Mouse (Mus musculus) liver, embryonic 13.5 days (tissue): Measurements from ENCODE around the gene Mtg1. TPM values are rescaled to one million over a fixed set of nuclear protein-coding genes. Genes with fewer than 3 reads are reported as not detected.
A peak's percentile ranks its signal among the peaks of the same experiment; 100 is the strongest.

Source experiments
- ATAC-seq: fragments of 200-750 bp; cut with Nextera tagmentation; 2 replicates; pipeline ENCODE4 v1.8.0; 2017; ENCODE audit warnings: low read depth, mild to moderate bottlenecking, moderate number of reproducible peaks, moderate library complexity
- DNase-seq: peaks from one replicate; pipeline ENCODE4 v3.0.0; 2022
- H3K27ac ChIP-seq: fragments of 300-500 bp; sonication (generic); 2 replicates; pipeline ENCODE4 v1.5.1; 2015; ENCODE audit warnings: moderate library complexity, mild to moderate bottlenecking, inconsistent platforms
- H3K27me3 ChIP-seq: fragments of 300-500 bp; sonication (generic); 2 replicates; pipeline ENCODE4 v1.6.1; 2015; ENCODE audit warnings: mild to moderate bottlenecking, inconsistent platforms
- H3K36me3 ChIP-seq: fragments of 300-500 bp; sonication (generic); 2 replicates; pipeline ENCODE4 v1.6.1; 2015; ENCODE audit warnings: mild to moderate bottlenecking, inconsistent platforms
- H3K4me1 ChIP-seq: fragments of 300-500 bp; sonication (generic); replicated peaks from 2 replicates; pipeline ENCODE4 v1.6.1; 2015; ENCODE audit warnings: inconsistent platforms
- H3K4me2 ChIP-seq: fragments of 300-500 bp; sonication (generic); 2 replicates; pipeline ENCODE4 v1.6.1; 2015; ENCODE audit warnings: inconsistent platforms, mild to moderate bottlenecking, moderate library complexity
- H3K4me3 ChIP-seq: fragments of 300-500 bp; sonication (generic); replicated peaks from 2 replicates; pipeline ENCODE4 v1.5.1; 2015; ENCODE audit warnings: mild to moderate bottlenecking, inconsistent platforms
- H3K9ac ChIP-seq: fragments of 300-500 bp; sonication (generic); 2 replicates; pipeline ENCODE4 v1.6.1; 2015; ENCODE audit warnings: mild to moderate bottlenecking, inconsistent platforms
- H3K9me3 ChIP-seq: fragments of 300-500 bp; sonication (generic); replicated peaks from 2 replicates; pipeline ENCODE4 v1.6.1; 2016; ENCODE audit warnings: inconsistent platforms
- WGBS: fragments of 180-500 bp; shearing (Covaris S2); methylation state at CpG from one replicate; pipeline ENCODE4 v1.1.7; 2015; ENCODE audit not compliant: insufficient replicate concordance; 5-methylcytosine and 5-hydroxymethylcytosine counted together
- polyA plus RNA-seq: library from polyadenylated mRNA; unstranded; fragments of >200 nt; fragmentation: Nextera tagmentation; extraction: Ambion mirVana; gene quantifications from 2 replicates; pipeline ENCODE4 v1.2.1, GENCODE M21; 2015

Gene Mtg1
- polyA plus RNA-seq, result 20.3 and 21.1 TPM in 2 replicates

- ATAC-seq (peak; percentile 97), DNase-seq (peak; percentile 92)
- peak within 1 kb of the TSS; percentile 85 for H3K4me3 ChIP-seq
- peak within 1 kb of the TSS; percentile 78 for H3K27ac ChIP-seq
- H3K27me3 ChIP-seq, result no peaks in the 10 kb centered on the region
- H3K36me3 ChIP-seq, result no peaks in the 10 kb centered on the region
- H3K4me1 ChIP-seq, result peaks cover 9% of the 10 kb centered on the region
- peak within 1 kb of the TSS; percentile 88 for H3K9ac ChIP-seq
- 2% methylated on average over 39 of the region's 39 CpGs for WGBS
- H3K4me2 ChIP-seq, result peak within 1 kb of the TSS; percentile 86
- no peaks in the 10 kb centered on the region for H3K9me3 ChIP-seq
Observed at GRCm38 (mm10) chr7:140137135-140138020, at the start of gene Mtg1. Gene Mtg1, plus strand, starts transcription at chr7:140137564.

GRCm38 (mm10) chr7:140090601-140091000 is 46.8 kb upstream of the Mtg1 start:
- Histone ChIP-seq H3K27me3 (no peaks in the 10 kb centered on the region), H3K36me3 (no peaks in the 10 kb centered on the region), H3K4me3 (no peak overlapping the region), H3K9ac (no peak overlapping the region), H3K4me1 (no peaks in the 10 kb centered on the region; the same call in 1 of the 2 replicates), H3K9me3 (no peaks in the 10 kb centered on the region), H3K27ac (no peak overlapping the region), H3K4me2 (no peak overlapping the region)
- DNase-seq, result no peak
- ATAC-seq, result no peak
- 73% methylated on average over 10 of the region's 10 CpGs for WGBS

GRCm38 (mm10) chr7:140092924-140093528 is 44.3 kb upstream of the Mtg1 start, which contains the start of gene Prap1:
Gene Prap1, plus strand, starts transcription at chr7:140093395.
- Histone ChIP-seq H3K9ac (no peak within 1 kb of the TSS), H3K4me3 (no peak within 1 kb of the TSS), H3K27me3 (no peaks in the 10 kb centered on the region), H3K36me3 (no peaks in the 10 kb centered on the region), H3K27ac (no peak within 1 kb of the TSS), H3K4me1 (no peaks in the 10 kb centered on the region; the same call in 1 of the 2 replicates), H3K4me2 (no peak within 1 kb of the TSS), H3K9me3 (no peaks in the 10 kb centered on the region)
- DNase-seq, result no peak
- WGBS, result 41% methylated on average over 5 of the region's 5 CpGs
- no peak for ATAC-seq

- H3K27ac ChIP-seq, result no peak overlapping the region
- H3K9me3 ChIP-seq, result no peaks in the 10 kb centered on the region
- no peaks in the 10 kb centered on the region for H3K36me3 ChIP-seq
- no peak overlapping the region for H3K4me2 ChIP-seq
- H3K9ac ChIP-seq, result no peak overlapping the region
- H3K4me3 ChIP-seq, result no peak overlapping the region
- 53% methylated on average over 5 of the region's 5 CpGs for WGBS
- DNase-seq (no peak), ATAC-seq (no peak)
- peaks cover 6% of the 10 kb centered on the region for H3K4me1 ChIP-seq
- H3K27me3 ChIP-seq, result no peaks in the 10 kb centered on the region
Observed at GRCm38 (mm10) chr7:140094954-140095353, 42.4 kb upstream of the Mtg1 start.

GRCm38 (mm10) chr7:140095556-140095955 is 41.8 kb upstream of the Mtg1 start:
- H3K27me3 ChIP-seq, result no peaks in the 10 kb centered on the region
- no peak overlapping the region for H3K4me3 ChIP-seq
- H3K36me3 ChIP-seq, result no peaks in the 10 kb centered on the region
- H3K4me1 ChIP-seq, result peaks cover 6% of the 10 kb centered on the region
- ATAC-seq, result no peak
- no peaks in the 10 kb centered on the region for H3K9me3 ChIP-seq
- 33% methylated on average over 1 of the region's 1 CpGs for WGBS
- no peak overlapping the region for H3K4me2 ChIP-seq
- no peak for DNase-seq
- H3K27ac ChIP-seq, result no peak overlapping the region
- H3K9ac ChIP-seq, result no peak overlapping the region

GRCm38 (mm10) chr7:140096055-140096454 is 41.3 kb upstream of the Mtg1 start:
- H3K9me3 ChIP-seq, result no peaks in the 10 kb centered on the region
- H3K4me2 ChIP-seq, result no peak overlapping the region
- H3K4me1 ChIP-seq, result peaks cover 6% of the 10 kb centered on the region
- no peak for DNase-seq
- ATAC-seq, result no peak
- H3K9ac ChIP-seq, result no peak overlapping the region
- H3K4me3 ChIP-seq, result no peak overlapping the region
- H3K27me3 ChIP-seq, result no peaks in the 10 kb centered on the region
- no peak overlapping the region for H3K27ac ChIP-seq
- H3K36me3 ChIP-seq, result no peaks in the 10 kb centered on the region

- no peaks in the 10 kb centered on the region for H3K36me3 ChIP-seq
- H3K9me3 ChIP-seq, result no peaks in the 10 kb centered on the region
- DNase-seq (no peak), ATAC-seq (no peak)
- 15% methylated on average over 1 of the region's 1 CpGs for WGBS
- no peak overlapping the region for H3K27ac ChIP-seq
- no peak overlapping the region for H3K9ac ChIP-seq
- no peaks in the 10 kb centered on the region for H3K27me3 ChIP-seq
- no peak overlapping the region for H3K4me3 ChIP-seq
- H3K4me1 ChIP-seq, result peaks cover 21% of the 10 kb centered on the region
- H3K4me2 ChIP-seq, result no peak overlapping the region
Observed at GRCm38 (mm10) chr7:140098466-140098865, 38.9 kb upstream of the Mtg1 start.

GRCm38 (mm10) chr7:140101498-140101897 is 35.9 kb upstream of the Mtg1 start:
- peak overlapping the region; percentile 52 for H3K4me3 ChIP-seq
- H3K9ac ChIP-seq, result peak overlapping the region; percentile 66; the same call in 1 of the 2 replicates
- ATAC-seq (no peak), DNase-seq (no peak)
- H3K4me1 ChIP-seq, result peaks cover 21% of the 10 kb centered on the region
- H3K27me3 ChIP-seq, result no peaks in the 10 kb centered on the region
- H3K4me2 ChIP-seq, result peak overlapping the region; percentile 69
- no peaks in the 10 kb centered on the region for H3K9me3 ChIP-seq
- WGBS, result 78% methylated on average over 10 of the region's 10 CpGs
- H3K27ac ChIP-seq, result no peak overlapping the region
- H3K36me3 ChIP-seq, result peaks cover 4% of the 10 kb centered on the region; the same call in 1 of the 2 replicates

GRCm38 (mm10) chr7:140101993-140102860 is 35.1 kb upstream of the Mtg1 start, which contains the start of gene Fuom:
Gene Fuom, minus strand, starts transcription at chr7:140102441.
- WGBS, result 3% methylated on average over 30 of the region's 30 CpGs
- Histone ChIP-seq H3K4me2 (peak within 1 kb of the TSS; percentile 69), H3K9ac (peak within 1 kb of the TSS; percentile 66), H3K9me3 (no peaks in the 10 kb centered on the region), H3K4me3 (peak within 1 kb of the TSS; percentile 52), H3K27ac (no peak within 1 kb of the TSS), H3K36me3 (peaks cover 7% of the 10 kb centered on the region), H3K27me3 (no peaks in the 10 kb centered on the region), H3K4me1 (peaks cover 21% of the 10 kb centered on the region)
- peak; percentile 88 for ATAC-seq
- DNase-seq, result peak; percentile 80

GRCm38 (mm10) chr7:140104009-140104408 is 33.4 kb upstream of the Mtg1 start:
- 72% methylated on average over 4 of the region's 4 CpGs for WGBS
- Histone ChIP-seq H3K9ac (no peak overlapping the region), H3K36me3 (peaks cover 20% of the 10 kb centered on the region), H3K4me1 (peaks cover 15% of the 10 kb centered on the region), H3K27ac (no peak overlapping the region), H3K4me3 (no peak overlapping the region), H3K4me2 (no peak overlapping the region), H3K27me3 (no peaks in the 10 kb centered on the region), H3K9me3 (no peaks in the 10 kb centered on the region)
- no peak for ATAC-seq
- DNase-seq, result no peak

- 51% methylated on average over 3 of the region's 3 CpGs for WGBS
- peaks cover 55% of the 10 kb centered on the region for H3K36me3 ChIP-seq
- ATAC-seq (no peak), DNase-seq (no peak)
- H3K9me3 ChIP-seq, result no peaks in the 10 kb centered on the region
- peaks cover 19% of the 10 kb centered on the region for H3K4me1 ChIP-seq
- no peak overlapping the region for H3K4me2 ChIP-seq
- no peaks in the 10 kb centered on the region for H3K27me3 ChIP-seq
- no peak overlapping the region for H3K27ac ChIP-seq
- no peak overlapping the region for H3K9ac ChIP-seq
- H3K4me3 ChIP-seq, result no peak overlapping the region
Observed at GRCm38 (mm10) chr7:140111943-140112342, 25.4 kb upstream of the Mtg1 start.
